Mouse (Mus musculus): ENCODE results near the gene Gatd1.
A peak's percentile ranks its signal among the peaks of the same experiment; 100 is the strongest.

DNA sequence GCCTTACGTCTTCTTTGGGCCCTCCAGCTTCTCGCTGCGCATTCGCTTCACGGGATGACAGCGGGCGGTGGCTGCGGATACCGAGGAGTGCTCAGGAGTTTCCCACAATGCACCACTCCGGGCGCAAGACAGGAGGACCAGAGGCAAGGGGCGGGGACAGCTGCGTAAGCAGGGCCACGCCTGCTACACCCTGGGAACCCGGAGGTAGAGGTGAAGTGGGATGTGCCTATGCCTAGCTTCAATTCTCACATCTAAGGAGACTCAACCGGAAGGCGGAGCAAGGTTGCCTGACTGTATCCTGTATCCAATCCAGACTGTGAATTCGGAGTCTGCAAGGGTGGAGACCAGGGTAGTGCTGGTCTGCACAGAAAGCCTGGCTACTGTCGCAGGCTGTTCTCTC lies 15.4 kb upstream of the Gatd1 start, which contains the start of gene Cend1:
- TF ChIP-seq CTCF (IDR thresholded peaks at IDR 0.05; ENCODE audit: insufficient read depth, low read depth, low read length) (no peak), POLR2A (IDR thresholded peaks at IDR 0.05; ENCODE audit: insufficient read depth, low read depth, low read length) (peak; percentile 65)

Data from olfactory bulb, adult 2 months (tissue).